Mouse (Mus musculus): ENCODE measurements around the gene Car6. TPM values are rescaled to one million over a fixed set of nuclear protein-coding genes. Genes with fewer than 3 reads are reported as not detected.

Gene Car6
- polyA plus RNA-seq, 1 experiment from 2014 or later, result not detected

- 39% methylated on average over 5 of the region's 5 CpGs for WGBS
- no peak for ATAC-seq (ENCODE audit: insufficient number of reproducible peaks, insufficient read depth, low FRiP score, low read depth)
- Histone ChIP-seq H3K9me3 (ENCODE audit: control insufficient read depth, low read depth, low read length) (no peaks in the 10 kb centered on the region), H3K4me2 (replicated peaks; ENCODE audit: low read depth, low read length) (no peak overlapping the region), H3K4me3 (ENCODE audit: low read depth, low read length) (no peak overlapping the region), H3K36me3 (ENCODE audit: control insufficient read depth, insufficient read depth, low read length) (no peaks in the 10 kb centered on the region), H3K27me3 (ENCODE audit: control insufficient read depth, insufficient read depth, low read length) (no peaks in the 10 kb centered on the region), H3K27ac (ENCODE audit: low read length) (no peak overlapping the region), H3K9ac (replicated peaks; ENCODE audit: low read depth, low read length) (no peak overlapping the region), H3K4me1 (ENCODE audit: control insufficient read depth, insufficient read depth, low read length) (0 out of 2 replicates have a peak, but pooled peaks cover 3% of the 10 kb centered on the region)
Measured at GRCm38 (mm10) chr4:150213910-150214309, 12.8 kb upstream of the Car6 start.

GRCm38 (mm10) chr4:150212553-150212971 is 11.4 kb upstream of the Car6 start:
- ATAC-seq (ENCODE audit: insufficient number of reproducible peaks, insufficient read depth, low FRiP score, low read depth), result peak; percentile 87
- Histone ChIP-seq H3K27me3 (ENCODE audit: control insufficient read depth, insufficient read depth, low read length) (no peaks in the 10 kb centered on the region), H3K4me1 (ENCODE audit: control insufficient read depth, insufficient read depth, low read length) (0 out of 2 replicates have a peak, but pooled peaks cover 3% of the 10 kb centered on the region), H3K4me2 (replicated peaks; ENCODE audit: low read depth, low read length) (peak overlapping the region; percentile 49), H3K9me3 (ENCODE audit: control insufficient read depth, low read depth, low read length) (no peaks in the 10 kb centered on the region), H3K36me3 (ENCODE audit: control insufficient read depth, insufficient read depth, low read length) (no peaks in the 10 kb centered on the region), H3K27ac (ENCODE audit: low read length) (no peak overlapping the region), H3K4me3 (ENCODE audit: low read depth, low read length) (peak overlapping the region; percentile 25), H3K9ac (replicated peaks; ENCODE audit: low read depth, low read length) (no peak overlapping the region)
- WGBS, result 3% methylated on average over 15 of the region's 15 CpGs

- Histone ChIP-seq H3K9ac (replicated peaks; ENCODE audit: low read depth, low read length) (no peak overlapping the region), H3K27ac (ENCODE audit: low read length) (no peak overlapping the region), H3K4me3 (ENCODE audit: low read depth, low read length) (peak overlapping the region; percentile 25), H3K9me3 (ENCODE audit: control insufficient read depth, low read depth, low read length) (no peaks in the 10 kb centered on the region), H3K4me1 (ENCODE audit: control insufficient read depth, insufficient read depth, low read length) (0 out of 2 replicates have a peak, but pooled peaks cover 3% of the 10 kb centered on the region), H3K36me3 (ENCODE audit: control insufficient read depth, insufficient read depth, low read length) (no peaks in the 10 kb centered on the region), H3K27me3 (ENCODE audit: control insufficient read depth, insufficient read depth, low read length) (no peaks in the 10 kb centered on the region), H3K4me2 (replicated peaks; ENCODE audit: low read depth, low read length) (peak overlapping the region; percentile 49)
- 0 out of 2 replicates have a peak, but pooled peaks have one; percentile 17 for ATAC-seq (ENCODE audit: insufficient number of reproducible peaks, insufficient read depth, low FRiP score, low read depth)
- 52% methylated on average over 10 of the region's 10 CpGs for WGBS
Measured at GRCm38 (mm10) chr4:150211930-150212552, 10.9 kb upstream of the Car6 start.

- no peak for ATAC-seq (ENCODE audit: insufficient number of reproducible peaks, insufficient read depth, low FRiP score, low read depth)
- Histone ChIP-seq H3K4me2 (replicated peaks; ENCODE audit: low read depth, low read length) (no peak overlapping the region), H3K27ac (ENCODE audit: low read length) (no peak overlapping the region), H3K27me3 (ENCODE audit: control insufficient read depth, insufficient read depth, low read length) (no peaks in the 10 kb centered on the region), H3K9me3 (ENCODE audit: control insufficient read depth, low read depth, low read length) (no peaks in the 10 kb centered on the region), H3K4me3 (ENCODE audit: low read depth, low read length) (no peak overlapping the region), H3K4me1 (ENCODE audit: control insufficient read depth, insufficient read depth, low read length) (0 out of 2 replicates have a peak, but pooled peaks cover 3% of the 10 kb centered on the region), H3K9ac (replicated peaks; ENCODE audit: low read depth, low read length) (no peak overlapping the region), H3K36me3 (ENCODE audit: control insufficient read depth, insufficient read depth, low read length) (no peaks in the 10 kb centered on the region)
- WGBS, result 85% methylated on average over 8 of the region's 8 CpGs
Measured at GRCm38 (mm10) chr4:150210306-150210705, 9.2 kb upstream of the Car6 start.

GRCm38 (mm10) chr4:150209751-150210150 is 8.6 kb upstream of the Car6 start:
- H3K4me1 ChIP-seq (ENCODE audit: control insufficient read depth, insufficient read depth, low read length), result 0 out of 2 replicates have a peak, but pooled peaks cover 3% of the 10 kb centered on the region
- H3K27me3 ChIP-seq (ENCODE audit: control insufficient read depth, insufficient read depth, low read length), result no peaks in the 10 kb centered on the region
- no peak overlapping the region for H3K27ac ChIP-seq (ENCODE audit: low read length)
- WGBS, result 89% methylated on average over 5 of the region's 5 CpGs
- no peak for ATAC-seq (ENCODE audit: insufficient number of reproducible peaks, insufficient read depth, low FRiP score, low read depth)
- no peaks in the 10 kb centered on the region for H3K9me3 ChIP-seq (ENCODE audit: control insufficient read depth, low read depth, low read length)
- no peak overlapping the region for H3K4me3 ChIP-seq (ENCODE audit: low read depth, low read length)
- no peaks in the 10 kb centered on the region for H3K36me3 ChIP-seq (ENCODE audit: control insufficient read depth, insufficient read depth, low read length)
- no peak overlapping the region for H3K9ac ChIP-seq (replicated peaks; ENCODE audit: low read depth, low read length)
- no peak overlapping the region for H3K4me2 ChIP-seq (replicated peaks; ENCODE audit: low read depth, low read length)

- Histone ChIP-seq H3K4me1 (ENCODE audit: control insufficient read depth, insufficient read depth, low read length) (no peaks in the 10 kb centered on the region), H3K27ac (ENCODE audit: low read length) (no peak overlapping the region), H3K4me2 (replicated peaks; ENCODE audit: low read depth, low read length) (no peak overlapping the region), H3K27me3 (ENCODE audit: control insufficient read depth, insufficient read depth, low read length) (no peaks in the 10 kb centered on the region), H3K4me3 (ENCODE audit: low read depth, low read length) (no peak overlapping the region), H3K9ac (replicated peaks; ENCODE audit: low read depth, low read length) (no peak overlapping the region), H3K36me3 (ENCODE audit: control insufficient read depth, insufficient read depth, low read length) (no peaks in the 10 kb centered on the region), H3K9me3 (ENCODE audit: control insufficient read depth, low read depth, low read length) (no peaks in the 10 kb centered on the region)
- ATAC-seq (ENCODE audit: insufficient number of reproducible peaks, insufficient read depth, low FRiP score, low read depth), result no peak
- WGBS, result 56% methylated on average over 3 of the region's 3 CpGs
Measured at GRCm38 (mm10) chr4:150204877-150205276, 3.7 kb upstream of the Car6 start.

GRCm38 (mm10) chr4:150202702-150203101 is 1.6 kb upstream of the Car6 start:
- no peak overlapping the region for H3K4me3 ChIP-seq (ENCODE audit: low read depth, low read length)
- no peak overlapping the region for H3K27ac ChIP-seq (ENCODE audit: low read length)
- no peaks in the 10 kb centered on the region for H3K36me3 ChIP-seq (ENCODE audit: control insufficient read depth, insufficient read depth, low read length)
- H3K4me1 ChIP-seq (ENCODE audit: control insufficient read depth, insufficient read depth, low read length), result no peaks in the 10 kb centered on the region
- H3K27me3 ChIP-seq (ENCODE audit: control insufficient read depth, insufficient read depth, low read length), result no peaks in the 10 kb centered on the region
- 79% methylated on average over 5 of the region's 5 CpGs for WGBS
- no peak for ATAC-seq (ENCODE audit: insufficient number of reproducible peaks, insufficient read depth, low FRiP score, low read depth)
- H3K9me3 ChIP-seq (ENCODE audit: control insufficient read depth, low read depth, low read length), result no peaks in the 10 kb centered on the region
- H3K9ac ChIP-seq (replicated peaks; ENCODE audit: low read depth, low read length), result no peak overlapping the region
- H3K4me2 ChIP-seq (replicated peaks; ENCODE audit: low read depth, low read length), result no peak overlapping the region

GRCm38 (mm10) chr4:150198268-150198667 is 2.9 kb downstream of the Car6 start:
- Histone ChIP-seq H3K4me1 (ENCODE audit: control insufficient read depth, insufficient read depth, low read length) (no peaks in the 10 kb centered on the region), H3K4me3 (ENCODE audit: low read depth, low read length) (no peak overlapping the region), H3K9me3 (ENCODE audit: control insufficient read depth, low read depth, low read length) (no peaks in the 10 kb centered on the region), H3K27ac (ENCODE audit: low read length) (no peak overlapping the region), H3K36me3 (ENCODE audit: control insufficient read depth, insufficient read depth, low read length) (no peaks in the 10 kb centered on the region), H3K9ac (replicated peaks; ENCODE audit: low read depth, low read length) (no peak overlapping the region), H3K27me3 (ENCODE audit: control insufficient read depth, insufficient read depth, low read length) (no peaks in the 10 kb centered on the region), H3K4me2 (replicated peaks; ENCODE audit: low read depth, low read length) (no peak overlapping the region)
- ATAC-seq (ENCODE audit: insufficient number of reproducible peaks, insufficient read depth, low FRiP score, low read depth), result no peak
- 76% methylated on average over 9 of the region's 9 CpGs for WGBS

- no peaks in the 10 kb centered on the region for H3K36me3 ChIP-seq (ENCODE audit: control insufficient read depth, insufficient read depth, low read length)
- no peak for ATAC-seq (ENCODE audit: insufficient number of reproducible peaks, insufficient read depth, low FRiP score, low read depth)
Measured at GRCm38 (mm10) chr4:150193915-150194314, 7.2 kb downstream of the Car6 start.

More at GRCm38 (mm10) chr4:150193915-150194314, 7.2 kb downstream of the Car6 start:
- no peaks in the 10 kb centered on the region for H3K4me1 ChIP-seq (ENCODE audit: control insufficient read depth, insufficient read depth, low read length)
- H3K27me3 ChIP-seq (ENCODE audit: control insufficient read depth, insufficient read depth, low read length), result no peaks in the 10 kb centered on the region
- H3K9ac ChIP-seq (replicated peaks; ENCODE audit: low read depth, low read length), result no peak overlapping the region
- no peak overlapping the region for H3K27ac ChIP-seq (ENCODE audit: low read length)
- H3K4me3 ChIP-seq (ENCODE audit: low read depth, low read length), result no peak overlapping the region
- H3K4me2 ChIP-seq (replicated peaks; ENCODE audit: low read depth, low read length), result no peak overlapping the region
- WGBS, result 57% methylated on average over 1 of the region's 1 CpGs
- H3K9me3 ChIP-seq (ENCODE audit: control insufficient read depth, low read depth, low read length), result no peaks in the 10 kb centered on the region

Data from stomach, embryonic 14.5 days (tissue).